Mouse (Mus musculus) ES-E14 (cell line): Measurements from ENCODE around the gene Mcl1.

Experiments
- CHD2 ChIP-seq: IDR thresholded peaks from 2 replicates; pipeline ENCODE4 v1.6.1; 2014; ENCODE audit warnings: mild to moderate bottlenecking, low read depth, low read length, inconsistent platforms
- HCFC1 ChIP-seq: IDR thresholded peaks from 2 replicates; pipeline ENCODE4 v1.6.1; 2012; ENCODE audit warnings: low read length, inconsistent platforms, borderline replicate concordance; ENCODE audit not compliant: insufficient read depth
- MAFK ChIP-seq: IDR thresholded peaks from 2 replicates; pipeline ENCODE4 v1.6.1; 2014; ENCODE audit warnings: mild to moderate bottlenecking, low read depth, low read length, inconsistent platforms; ENCODE audit not compliant: insufficient read depth
- ZC3H11A ChIP-seq: IDR thresholded peaks from 2 replicates; pipeline ENCODE4 v1.6.1; 2012; ENCODE audit warnings: low read depth, mild to moderate bottlenecking, inconsistent platforms, low read length, borderline replicate concordance
- ZNF384 ChIP-seq: IDR thresholded peaks from 2 replicates; pipeline ENCODE4 v1.6.1; 2012; ENCODE audit warnings: low read depth, low read length, inconsistent platforms

DNA sequence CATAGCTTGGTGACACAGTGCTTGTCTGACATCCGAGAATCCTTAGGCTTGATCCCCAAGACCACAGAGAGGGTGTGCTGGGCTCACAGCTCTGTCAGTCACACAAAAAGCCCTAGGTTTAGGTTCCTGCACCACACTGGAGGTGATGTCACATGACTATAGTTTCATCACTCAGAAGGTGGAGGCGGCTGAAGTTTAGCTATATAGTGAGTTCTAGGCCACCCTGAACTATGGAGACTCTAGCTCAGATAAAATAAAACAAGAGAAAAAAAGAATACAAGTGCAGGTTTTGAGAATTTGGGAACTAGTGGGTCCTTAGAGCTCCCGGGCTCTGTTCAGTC is 7.6 kb upstream of the Mcl1 start:
- TF ChIP-seq ZC3H11A (no peak), CHD2 (no peak), MAFK (no peak), ZNF384 (no peak), HCFC1 (no peak)
